Mouse (Mus musculus) liver, adult 2 months (tissue): ENCODE data around the gene Actn2.

ENCODE experiments used
- CTCF ChIP-seq: fragments of 200-500 bp; IDR thresholded peaks from 2 replicates; pipeline ENCODE4 v1.5.1; 2011; ENCODE audit warnings: low read depth, low read length, control low read depth
- POLR2A ChIP-seq: fragments of 200-500 bp; IDR thresholded peaks from 2 replicates; pipeline ENCODE4 v1.6.1; 2011; ENCODE audit warnings: low read length, control low read depth; ENCODE audit not compliant: insufficient read depth; ENCODE audit errors: extremely low read depth

DNA sequence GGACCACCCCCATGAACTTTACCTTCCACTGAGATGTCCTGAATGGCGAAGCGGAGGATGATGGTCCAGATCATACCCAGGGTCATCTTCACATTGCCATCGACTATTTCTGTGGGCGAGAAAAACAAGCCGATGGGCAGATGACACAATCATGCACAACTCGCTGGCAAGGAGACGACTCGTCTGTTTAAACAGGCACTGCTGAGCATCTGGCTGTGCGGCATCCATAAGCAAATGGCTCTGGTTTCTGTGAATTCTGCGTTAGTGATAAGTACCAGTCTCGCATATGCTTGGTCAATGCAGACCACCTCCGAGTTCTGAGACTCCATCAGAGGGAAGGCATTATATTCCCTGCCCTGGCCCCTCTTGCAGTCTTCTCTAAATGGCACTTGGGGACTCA, 31.7 kb downstream of the Actn2 start:
- no peak for TF ChIP-seq POLR2A
- TF ChIP-seq CTCF: no peak
